Comparison of ENCODE assay signal across 10 mouse cellular contexts in the genomic region with DNA sequence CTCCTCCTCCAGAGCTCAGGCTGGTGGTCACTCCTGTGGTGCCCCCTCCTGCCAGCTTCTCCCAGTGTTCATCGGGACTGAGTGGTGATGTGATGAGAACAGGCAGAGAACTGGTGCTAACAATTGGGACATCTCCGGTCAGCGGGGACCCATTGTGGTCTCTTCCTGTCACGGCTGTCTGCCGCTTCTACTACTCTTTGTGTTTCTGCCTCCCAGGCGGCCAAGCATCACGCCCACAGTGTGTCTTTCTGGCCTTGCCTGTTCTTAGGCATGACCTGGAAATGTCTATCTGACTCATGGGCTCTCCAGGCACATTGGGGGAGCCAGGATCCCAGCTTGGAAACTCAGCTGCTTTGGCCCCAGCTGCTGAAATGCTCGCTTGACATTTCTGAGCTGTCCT.
A peak's percentile ranks its signal among the peaks of the same experiment; 100 is the strongest.
DNase-seq lines count a peak whose midpoint lies in the region; ATAC-seq lines count a peak whose summit lies in the region.
"Had no signal": no experiment of that assay in that cellular context is flagged by ENCODE, and none has a peak within 500 bp of the region (broad histone marks: within the 10 kb centered on the region; RNA-seq: fewer than 3 reads in every experiment).

No protein-coding gene starts in this region.

- no peaks in the 10 kb centered on the region for H3K9me3 ChIP-seq in liver, embryonic 15.5 days (replicated peaks)
- H3K9me3 ChIP-seq in liver, embryonic 11.5 days (ENCODE audit: control insufficient read depth, low read length) = no peaks in the 10 kb centered on the region
- no peaks in the 10 kb centered on the region for H3K9me3 ChIP-seq in hindbrain, embryonic 10.5 days

- ATAC-seq in liver, embryonic 15.5 days (ENCODE audit: insufficient read depth) = 0 out of 2 replicates have a peak, but pooled peaks have one; percentile 11
- ATAC-seq in liver, embryonic 11.5 days (replicated peaks; ENCODE audit: low FRiP score) = no peak

- H3K36me3 ChIP-seq in liver, embryonic 15.5 days (replicated peaks) = no peaks in the 10 kb centered on the region
- 0 out of 2 replicates have a peak, but pooled peaks cover 3% of the 10 kb centered on the region for H3K36me3 ChIP-seq in liver, embryonic 11.5 days (ENCODE audit: control insufficient read depth, insufficient read depth, low read length)
- peaks cover 14% of the 10 kb centered on the region for H3K36me3 ChIP-seq in hindbrain, embryonic 10.5 days

- H3K27ac ChIP-seq in liver, embryonic 15.5 days (replicated peaks) = no peak overlapping the region
- H3K27ac ChIP-seq in liver, embryonic 11.5 days (ENCODE audit: low read depth, low read length) = no peak overlapping the region
- H3K27ac ChIP-seq in hindbrain, embryonic 10.5 days = peak overlapping the region; percentile 72

- H3K9ac ChIP-seq in liver, embryonic 15.5 days = no peak overlapping the region
- H3K9ac ChIP-seq in liver, embryonic 11.5 days (ENCODE audit: low read depth, low read length) = no peak overlapping the region

- no peak overlapping the region for H3K4me2 ChIP-seq in liver, embryonic 15.5 days
- H3K4me2 ChIP-seq in liver, embryonic 11.5 days = no peak overlapping the region

- 62% methylated on average over 8 of the region's 8 CpGs for WGBS in liver, embryonic 15.5 days (ENCODE audit: insufficient replicate concordance)
- WGBS in liver, embryonic 11.5 days = 75% methylated on average over 8 of the region's 8 CpGs
- WGBS in hindbrain, embryonic 10.5 days = 36% methylated on average over 8 of the region's 8 CpGs

- no peaks in the 10 kb centered on the region for H3K27me3 ChIP-seq in liver, embryonic 15.5 days
- H3K27me3 ChIP-seq in liver, embryonic 11.5 days (replicated peaks; ENCODE audit: control insufficient read depth, insufficient read depth, low read length) = no peaks in the 10 kb centered on the region
- H3K27me3 ChIP-seq in hindbrain, embryonic 10.5 days (ENCODE audit: insufficient read depth, poor library complexity, severe bottlenecking) = peaks cover 82% of the 10 kb centered on the region

- H3K4me3 ChIP-seq in liver, embryonic 15.5 days (replicated peaks) = no peak overlapping the region
- no peak overlapping the region for H3K4me3 ChIP-seq in liver, embryonic 11.5 days (ENCODE audit: low read depth, low read length)
- H3K4me3 ChIP-seq in hindbrain, embryonic 10.5 days = no peak overlapping the region

- DNase-seq in liver, embryonic 11.5 days (ENCODE audit: low spot score) = no peak
- peak; percentile 59 to 82 for DNase-seq in heart, adult 18-20 months
- DNase-seq in hindbrain, embryonic 10.5 days (ENCODE audit: low spot score) = peak; percentile 64
- peak; percentile 57 for DNase-seq in lung, postnatal 25 days (ENCODE audit: low spot score)
- no peak for DNase-seq in layer of hippocampus, adult 18-20 months (ENCODE audit: low spot score in 2 of 2)
- no peak for DNase-seq in thymus, postnatal 10 days (ENCODE audit: low spot score in 2 of 2)
- no peak for DNase-seq in ovary, postnatal 14 days (ENCODE audit: low spot score)
- DNase-seq: cerebellum, adult 2 months; layer of hippocampus, postnatal 36 days had no signal

- peaks cover 16% of the 10 kb centered on the region for H3K4me1 ChIP-seq in liver, embryonic 15.5 days (replicated peaks)
- H3K4me1 ChIP-seq in liver, embryonic 11.5 days (replicated peaks; ENCODE audit: control insufficient read depth, insufficient read depth, low read length) = peaks cover 6% of the 10 kb centered on the region
- H3K4me1 ChIP-seq in hindbrain, embryonic 10.5 days (replicated peaks) = peaks cover 45% of the 10 kb centered on the region

Comparison
In these comparisons a context has a peak if more than half of its experiments do, and no peak if none do; other contexts are left out.
1. DNase-seq: peak in heart, adult 18-20 months (2 of 2), hindbrain, embryonic 10.5 days (single experiment) and lung, postnatal 25 days (single experiment); none in liver, embryonic 11.5 days (single experiment), layer of hippocampus, adult 18-20 months (0 of 2), thymus, postnatal 10 days (0 of 2) and ovary, postnatal 14 days (single experiment).